Mouse (Mus musculus): ENCODE data around the gene Tdg.

The Tdg gene

DNA sequence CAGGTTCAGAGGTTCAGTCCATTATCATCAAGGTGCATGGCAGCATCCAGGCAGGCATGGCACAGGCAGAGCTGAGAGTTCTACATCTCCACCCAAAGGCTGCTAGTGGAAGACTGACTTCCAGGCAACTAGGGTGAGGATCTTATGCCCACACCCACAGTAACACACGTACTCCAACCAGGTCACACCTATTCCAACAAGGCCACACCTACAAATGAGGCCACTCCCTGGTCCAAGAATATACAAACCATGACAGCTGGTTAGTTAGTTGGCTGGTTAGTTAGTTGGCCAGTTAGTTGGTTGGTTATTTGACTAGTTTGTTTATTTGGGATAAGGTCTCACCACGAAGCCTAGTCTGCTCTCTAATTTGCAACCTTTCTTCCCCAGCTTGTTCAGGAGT is 33.7 kb downstream of the Tdg start:
- no peak for DNase-seq (ENCODE audit: low spot score)

DNA sequence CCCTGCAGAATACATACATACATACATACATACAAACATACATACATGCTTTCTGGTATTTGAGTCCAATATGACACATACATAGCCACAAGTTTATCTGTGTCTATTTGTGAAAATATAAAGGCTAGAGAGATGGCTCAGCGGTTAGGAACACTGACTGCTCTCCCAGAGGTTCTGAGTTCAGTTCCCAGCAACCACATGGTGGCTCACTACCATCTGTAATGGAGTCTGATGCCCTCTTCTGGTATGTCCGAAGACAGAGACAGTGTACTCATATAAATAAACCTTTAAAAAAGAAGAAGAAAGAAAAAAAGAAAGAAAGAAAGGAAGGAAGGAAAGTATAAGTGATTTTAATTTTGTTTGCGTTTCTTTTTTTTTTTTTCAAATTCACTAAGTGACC is 36.3 kb downstream of the Tdg start:
- DNase-seq (ENCODE audit: low spot score) = no peak

DNA sequence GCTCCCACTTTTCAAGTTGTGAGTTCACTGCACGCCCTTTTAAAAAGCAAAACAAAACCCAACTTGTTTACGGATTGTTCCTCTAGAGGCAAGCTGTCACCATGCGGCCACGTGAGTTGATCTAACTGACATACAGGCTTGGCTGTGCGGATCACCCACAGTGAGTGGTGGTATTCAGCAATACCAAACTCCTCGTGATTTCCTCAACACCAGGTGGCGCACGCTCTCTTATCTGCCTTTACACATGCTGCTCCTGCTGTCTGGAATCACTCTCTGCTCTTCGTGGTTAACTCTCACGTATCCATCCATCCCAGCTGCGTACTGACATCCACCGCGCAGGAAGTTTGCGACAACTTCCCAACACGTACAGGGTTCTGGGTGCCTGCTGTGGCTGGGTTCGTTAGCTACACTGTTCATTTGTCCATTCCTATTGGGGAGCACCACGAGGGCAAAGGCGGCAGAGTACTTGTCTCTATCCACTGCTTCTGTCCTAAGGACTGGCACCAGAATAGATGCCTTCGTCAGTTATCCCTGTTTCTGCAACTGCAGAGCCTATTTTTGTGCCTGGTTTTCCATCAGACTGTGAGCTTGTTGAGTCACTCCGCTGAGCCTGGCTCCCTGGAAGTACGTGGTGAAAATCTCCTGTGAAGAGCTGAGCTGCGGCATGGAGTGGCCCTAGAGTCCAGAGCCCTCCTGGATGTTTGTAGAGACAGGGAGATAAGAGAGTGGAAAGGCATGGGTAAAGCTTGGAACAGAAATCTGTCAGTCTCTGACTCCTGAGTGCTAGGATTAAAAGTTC is 37.0 kb downstream of the Tdg start:
- peak; percentile 91 for DNase-seq (ENCODE audit: low spot score)

DNA sequence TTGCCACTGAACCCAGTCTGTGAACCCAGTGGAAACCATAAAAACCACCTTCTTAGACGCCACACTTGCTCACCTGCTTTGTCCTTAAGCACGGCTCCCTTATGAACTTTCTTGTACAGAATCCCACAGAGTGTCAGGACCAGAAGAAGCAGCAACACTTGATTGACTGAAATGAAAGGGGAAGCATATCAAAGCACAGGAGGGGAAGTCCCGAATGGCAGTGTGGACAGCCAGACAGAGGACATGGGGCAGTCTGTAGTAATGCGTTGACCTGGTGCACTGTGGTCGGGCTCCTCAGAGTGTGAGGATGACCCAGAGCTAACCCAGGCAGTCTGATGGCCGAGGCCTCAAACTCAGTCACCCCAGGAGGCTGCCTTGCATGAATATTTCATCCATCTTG is 40.6 kb downstream of the Tdg start:
- no peak for DNase-seq (ENCODE audit: low spot score)

DNA sequence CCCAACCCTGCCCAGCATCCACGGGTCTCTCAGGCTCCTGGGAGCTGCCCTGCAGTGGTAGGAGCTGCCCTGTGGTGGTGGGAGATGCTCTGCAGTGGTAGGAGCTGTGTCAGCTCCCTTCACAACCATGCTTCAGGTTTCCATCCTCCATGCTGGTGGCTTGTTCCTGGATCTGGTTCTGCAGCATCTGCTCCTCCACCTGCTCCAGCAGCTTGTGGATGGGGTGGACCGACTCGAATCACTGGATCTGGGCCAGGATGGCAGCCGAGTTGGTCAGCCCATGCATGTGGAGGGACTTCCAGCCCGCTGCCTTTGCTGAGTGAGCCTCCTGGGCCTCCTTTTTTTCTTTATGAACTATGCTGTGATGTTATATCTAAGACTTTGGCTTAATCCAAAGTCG is 47.3 kb downstream of the Tdg start:
- no peak for DNase-seq (ENCODE audit: low spot score)

DNA sequence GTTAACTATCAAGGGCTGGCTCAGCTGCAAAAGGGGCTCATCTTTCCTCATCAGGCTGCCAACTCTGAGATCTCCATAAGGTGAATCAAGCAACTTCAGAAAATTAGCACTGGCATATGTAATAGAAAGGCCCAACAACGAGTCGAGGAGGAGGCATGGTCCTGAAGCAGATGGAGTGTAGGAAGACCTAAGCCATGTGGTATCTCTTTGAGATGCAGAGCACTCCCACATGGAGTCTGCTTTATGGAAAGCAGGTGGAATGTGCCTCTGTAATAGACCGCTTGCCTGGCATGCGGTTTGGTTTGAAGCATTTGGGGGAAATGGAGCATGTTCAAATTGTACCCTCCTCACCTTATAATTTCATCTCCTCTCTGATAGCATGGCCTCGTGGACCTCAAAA is 51.1 kb downstream of the Tdg start:
- no peak for DNase-seq (ENCODE audit: low spot score)

DNA sequence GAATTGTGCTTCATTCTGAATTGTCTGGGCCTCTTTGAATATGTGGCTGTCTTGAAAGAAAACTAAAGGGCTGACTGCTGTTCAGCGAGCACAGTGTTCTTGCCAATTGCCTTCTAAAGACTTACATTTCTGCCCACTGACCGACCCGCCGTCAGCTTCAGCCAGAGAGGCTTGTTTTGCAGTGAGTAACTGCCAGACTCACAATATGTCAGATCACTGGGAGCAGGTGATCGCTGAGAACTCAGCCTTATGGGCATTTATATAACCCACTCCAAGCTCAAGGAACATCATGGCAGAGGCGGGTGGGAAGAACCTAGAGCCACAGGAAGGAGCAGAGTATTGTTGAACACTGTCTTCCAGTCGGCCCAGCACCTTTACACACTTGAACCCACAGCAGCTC is 52.0 kb downstream of the Tdg start:
- DNase-seq (ENCODE audit: low spot score) = no peak

DNA sequence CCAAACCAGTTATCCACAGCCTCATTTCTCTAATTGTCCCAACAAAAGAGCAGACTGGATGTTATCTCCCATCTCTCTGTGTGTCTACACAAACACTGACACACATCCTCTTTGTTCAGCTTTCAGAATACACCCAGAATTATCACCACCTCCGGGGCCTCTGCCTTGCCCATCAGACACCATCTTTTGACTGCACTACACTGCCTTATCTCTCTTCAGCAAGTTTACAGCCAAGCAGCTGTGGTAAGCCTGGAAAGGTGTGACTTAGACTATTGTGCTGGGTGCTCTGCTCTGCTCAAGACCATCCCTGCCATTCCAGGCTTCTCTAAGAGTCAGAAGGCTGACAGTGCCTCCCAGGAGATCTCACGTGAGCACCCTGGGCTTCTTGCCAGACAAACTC is 55.8 kb downstream of the Tdg start:
- DNase-seq (ENCODE audit: low spot score) = no peak

DNA sequence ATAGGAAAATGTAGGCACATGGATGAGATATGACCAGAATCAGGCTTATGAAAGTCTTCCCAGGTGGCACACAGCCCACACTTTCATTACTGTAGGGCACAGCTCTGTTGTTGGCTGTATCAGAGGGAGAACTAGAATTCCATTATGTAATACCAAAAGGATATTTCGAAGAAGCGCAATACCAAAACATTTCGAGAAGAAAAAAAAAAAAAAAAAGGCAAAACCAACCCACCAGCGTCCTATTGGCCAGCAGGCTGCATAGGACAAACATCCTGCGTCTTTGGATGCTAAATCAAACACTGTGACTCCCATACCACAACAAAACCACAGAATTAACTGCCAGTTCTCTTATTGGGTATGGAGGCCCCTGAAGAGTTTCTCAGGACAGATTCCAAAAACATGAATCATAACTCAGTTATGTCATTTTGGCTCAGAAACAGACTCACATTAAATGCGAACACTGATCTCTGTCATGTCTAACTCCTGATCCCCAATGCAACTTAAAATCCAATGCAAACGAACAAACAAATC is 60.1 kb downstream of the Tdg start:
- DNase-seq (ENCODE audit: low spot score) = no peak

DNA sequence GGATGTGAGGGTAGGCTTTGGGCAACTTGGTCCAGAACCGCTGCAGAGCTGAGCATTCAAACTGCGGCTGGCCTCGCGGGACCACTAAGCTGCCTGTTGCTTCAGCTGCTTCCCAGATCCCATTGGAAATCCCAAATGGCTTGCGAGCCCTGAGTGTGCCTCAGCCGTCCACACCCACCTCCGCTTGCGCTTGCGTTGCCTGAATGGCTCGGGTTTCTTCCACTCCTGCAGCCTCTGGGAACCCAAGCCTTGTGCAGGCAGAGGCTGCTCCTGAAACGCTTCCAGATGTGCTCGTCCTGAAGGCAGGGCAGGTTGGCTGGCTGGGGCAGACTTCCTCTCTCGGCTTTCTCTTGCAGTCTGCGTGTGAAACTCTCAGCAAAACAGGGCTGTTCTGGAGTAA is 60.9 kb downstream of the Tdg start, which contains the start of gene Glt8d2:
Gene Glt8d2, minus strand, starts transcription at position 157 of the 400 bp plus-strand sequence.
- DNase-seq (ENCODE audit: low spot score) = peak; percentile 66

DNA sequence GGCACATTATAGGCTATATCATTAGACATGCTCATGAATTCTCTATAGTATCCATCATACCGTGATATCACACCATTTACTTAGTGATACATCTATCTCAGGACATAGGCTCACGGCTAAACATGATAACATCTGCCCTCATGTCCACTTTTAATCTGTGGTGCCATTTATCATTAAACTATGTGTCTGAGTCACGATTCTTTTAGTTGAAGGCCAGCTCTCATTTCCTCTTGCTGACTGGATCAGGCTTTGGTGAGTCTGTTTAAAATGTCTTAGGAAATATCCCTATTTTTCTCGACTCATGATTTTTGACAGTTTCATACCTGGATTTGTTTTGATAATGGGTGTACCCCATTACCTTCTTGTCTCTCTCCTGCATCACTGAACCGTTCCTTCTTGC is 66.3 kb downstream of the Tdg start, which contains the start of gene Hcfc2:
Gene Hcfc2, plus strand, starts transcription at position 205 of the 400 bp plus-strand sequence.
- DNase-seq (ENCODE audit: low spot score) = no peak

DNA sequence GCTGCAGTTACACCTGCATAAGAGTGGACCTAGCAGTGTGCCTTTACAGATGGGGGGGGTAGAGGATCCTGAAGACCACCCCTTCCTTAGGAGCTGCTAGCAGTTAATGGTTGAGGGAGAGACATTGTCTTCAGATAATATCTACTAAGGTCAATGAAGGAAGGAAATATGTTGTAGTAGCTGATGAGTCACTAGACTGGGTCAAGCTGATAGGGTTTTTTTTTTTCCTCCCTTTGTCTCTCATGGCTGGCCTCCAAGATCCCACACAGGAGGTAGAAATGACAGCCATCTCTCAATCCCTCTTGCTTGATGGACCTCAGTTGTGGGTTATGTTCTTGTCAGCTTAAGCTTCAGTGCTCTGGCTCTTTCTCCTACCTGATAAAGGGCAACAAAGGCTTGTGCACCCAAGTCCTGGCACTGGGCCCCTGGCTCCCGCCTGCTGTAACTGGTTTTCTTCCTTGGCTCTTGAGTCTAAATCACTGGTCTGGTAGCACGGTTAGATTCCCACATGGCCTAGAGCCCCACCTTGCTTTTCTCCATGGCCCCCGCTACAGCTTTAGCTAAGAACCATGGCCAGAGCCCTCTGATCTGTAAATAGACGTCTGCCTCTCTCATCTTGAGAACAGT is 66.9 kb downstream of the Tdg start:
- DNase-seq (ENCODE audit: low spot score) = no peak

DNA sequence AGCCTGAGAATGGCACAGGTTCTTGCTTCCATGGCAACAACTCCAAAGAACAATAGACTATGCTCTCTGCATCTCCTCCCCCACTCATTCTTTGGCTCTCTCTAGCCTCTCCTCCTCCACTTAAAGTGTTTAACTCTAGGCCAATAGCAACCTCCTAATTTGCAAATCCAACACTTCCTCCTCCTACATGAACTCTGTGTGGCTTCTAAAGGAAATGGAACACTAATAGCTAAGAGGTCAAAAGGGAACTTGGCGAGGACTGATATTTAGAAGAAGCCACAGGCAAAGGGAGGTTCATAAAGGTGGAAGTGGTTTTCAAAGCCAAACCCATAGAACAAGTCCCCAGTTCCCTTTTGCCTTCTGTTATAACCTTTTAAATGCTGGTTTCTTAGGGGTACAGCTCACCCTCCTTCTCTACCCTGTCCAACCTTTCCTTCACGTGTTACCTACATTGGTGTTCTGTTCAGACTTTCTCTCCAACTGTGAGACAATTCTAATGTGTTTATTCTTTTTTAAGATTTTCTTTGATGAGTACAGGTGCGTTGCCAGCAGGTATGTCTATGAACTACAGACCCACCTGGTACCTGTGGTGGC is 67.8 kb downstream of the Tdg start:
- no peak for DNase-seq (ENCODE audit: low spot score)

DNA sequence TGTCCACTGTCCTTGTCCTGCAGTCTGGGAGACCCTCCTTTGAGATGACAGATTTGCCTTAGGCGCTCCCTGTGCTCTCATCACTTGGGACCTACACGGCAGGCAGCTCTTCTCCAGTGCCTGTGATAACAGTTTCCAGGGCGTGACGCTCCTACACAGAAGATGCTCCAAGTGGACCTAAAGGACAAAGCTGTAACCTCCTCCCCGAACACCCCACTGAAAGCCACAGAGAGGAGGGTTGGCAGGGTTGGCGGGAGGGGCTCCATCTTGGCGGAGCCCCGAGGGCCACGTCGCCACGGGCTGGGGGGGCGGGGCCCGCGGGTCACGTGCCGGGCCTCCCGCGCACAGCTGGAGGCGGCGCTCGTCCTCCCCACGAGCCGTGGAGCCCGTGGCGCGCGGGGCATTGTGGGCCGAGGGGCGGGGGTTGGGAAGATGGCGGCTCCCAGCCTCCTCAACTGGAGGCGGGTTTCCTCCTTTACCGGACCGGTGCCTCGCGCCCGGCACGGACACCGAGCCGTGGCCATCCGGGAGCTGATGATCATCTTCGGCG is 69.2 kb downstream of the Tdg start:
- DNase-seq (ENCODE audit: low spot score) = peak; percentile 96

DNA sequence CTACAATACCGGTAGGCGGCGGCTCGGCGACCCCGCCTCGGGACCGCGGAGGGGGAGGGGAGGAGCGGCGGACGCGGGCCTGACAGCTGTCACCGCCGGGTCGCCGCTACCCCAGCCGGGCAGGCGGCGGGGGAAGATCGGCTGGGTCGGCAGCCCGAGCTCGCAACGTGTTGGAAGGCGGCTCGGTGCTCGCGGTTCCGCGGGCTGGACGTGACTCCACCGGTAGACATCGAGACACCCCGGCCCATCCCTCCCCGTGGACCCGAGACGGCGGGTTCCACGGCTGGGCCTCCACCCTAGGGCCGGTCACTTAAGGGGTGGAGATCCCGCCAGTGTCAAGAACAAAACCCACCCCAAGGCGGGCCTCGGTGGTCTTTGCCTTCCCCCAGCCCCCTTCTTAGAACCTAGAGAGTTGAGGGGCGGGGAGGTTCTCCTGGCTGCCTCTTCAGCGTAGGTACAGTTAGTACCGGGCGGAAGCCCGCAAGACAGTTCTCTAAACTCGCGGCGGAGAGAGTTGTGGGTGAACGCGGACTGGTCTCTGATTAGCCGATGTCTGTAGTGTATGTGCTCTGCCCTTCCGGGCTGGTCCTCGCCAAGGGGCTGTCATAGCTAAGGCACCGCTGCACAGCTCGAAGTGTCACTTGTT is 69.8 kb downstream of the Tdg start:
- no peak for DNase-seq (ENCODE audit: low spot score)

All from testis, postnatal 10 days (tissue).